Mouse (Mus musculus) kidney, embryonic 14.5 days (tissue): ENCODE measurements around the gene Fndc3b. TPM values are rescaled to one million over a fixed set of nuclear protein-coding genes. Genes with fewer than 3 reads are reported as not detected.

Experiments
- ATAC-seq: fragments of 200-750 bp; cut with Nextera tagmentation; 2 replicates; pipeline ENCODE4 v1.8.0; 2017; ENCODE audit warnings: moderate number of reproducible peaks, mild to moderate bottlenecking, moderate TSS enrichment, moderate library complexity; ENCODE audit not compliant: low FRiP score, low TSS enrichment
- H3K27ac ChIP-seq: fragments of 300-500 bp; sonication (generic); 2 replicates; pipeline ENCODE4 v1.5.1; 2014; ENCODE audit warnings: low read depth, mild to moderate bottlenecking, low read length, moderate library complexity, mixed read lengths
- H3K27me3 ChIP-seq: fragments of 300-500 bp; sonication (generic); 2 replicates; pipeline ENCODE4 v1.6.1; 2014; ENCODE audit warnings: mild to moderate bottlenecking, low read length; ENCODE audit not compliant: control insufficient read depth, insufficient read depth
- H3K36me3 ChIP-seq: fragments of 300-500 bp; sonication (generic); 2 replicates; pipeline ENCODE4 v1.6.1; 2014; ENCODE audit warnings: low read length, mixed read lengths; ENCODE audit not compliant: control insufficient read depth, insufficient read depth
- H3K4me1 ChIP-seq: fragments of 300-500 bp; sonication (generic); 2 replicates; pipeline ENCODE4 v1.6.1; 2014; ENCODE audit warnings: low read length, mixed read lengths; ENCODE audit not compliant: control insufficient read depth, insufficient read depth
- H3K4me2 ChIP-seq: fragments of 300-500 bp; sonication (generic); replicated peaks from 2 replicates; pipeline ENCODE4 v1.6.1; 2014; ENCODE audit warnings: low read depth, mild to moderate bottlenecking, low read length
- H3K4me3 ChIP-seq: fragments of 300-500 bp; sonication (generic); 2 replicates; pipeline ENCODE4 v1.5.1; 2014; ENCODE audit warnings: mild to moderate bottlenecking, low read length
- H3K9ac ChIP-seq: fragments of 300-500 bp; sonication (generic); 2 replicates; pipeline ENCODE4 v1.6.1; 2014; ENCODE audit warnings: low read depth, mild to moderate bottlenecking, low read length, moderate library complexity
- H3K9me3 ChIP-seq: fragments of 300-500 bp; sonication (generic); 2 replicates; pipeline ENCODE4 v1.6.1; 2016; ENCODE audit warnings: low read length; ENCODE audit not compliant: control insufficient read depth
- WGBS: fragments of 180-500 bp; shearing (Covaris S2); extraction: QIAGEN DNeasy Blood & Tissue Kit; methylation state at CpG from one replicate; pipeline ENCODE4 v1.1.7; 2014; 5-methylcytosine and 5-hydroxymethylcytosine counted together
- polyA plus RNA-seq: library from polyadenylated mRNA; unstranded; fragments of >200 nt; fragmentation: Nextera tagmentation; extraction: Ambion mirVana; gene quantifications from 2 replicates; pipeline ENCODE4 v1.2.1, GENCODE M21; 2014

Fndc3b gene
- polyA plus RNA-seq, 1 experiment from 2014 or later: 28.7 TPM

DNA sequence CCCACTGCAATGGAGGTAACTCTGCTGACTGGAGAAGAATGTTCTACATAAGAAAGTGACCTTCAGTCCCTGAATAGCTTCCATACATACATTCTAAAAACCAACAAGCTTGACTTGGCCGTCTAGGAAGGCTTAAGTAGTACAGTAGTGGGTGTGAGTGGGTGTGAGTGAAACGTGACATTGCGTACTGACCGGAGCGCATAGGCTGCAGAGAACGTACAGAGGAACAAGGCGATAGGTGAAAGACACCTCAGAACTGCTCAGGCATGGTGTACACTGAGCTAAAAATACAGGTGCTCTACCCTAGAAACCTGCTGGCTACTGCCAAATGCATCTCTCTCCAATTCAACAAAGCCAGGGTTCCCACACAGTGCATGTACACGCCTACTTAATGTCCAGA, 219.7 kb downstream of the Fndc3b start:
- ATAC-seq: no peak
- peaks cover 45% of the 10 kb centered on the region for H3K36me3 ChIP-seq
- H3K9ac ChIP-seq: no peak overlapping the region
- H3K4me2 ChIP-seq: no peak overlapping the region
- no peak overlapping the region for H3K4me3 ChIP-seq
- no peak overlapping the region for H3K27ac ChIP-seq
- no peaks in the 10 kb centered on the region for H3K27me3 ChIP-seq
- H3K4me1 ChIP-seq: no peaks in the 10 kb centered on the region
- WGBS: 91% methylated on average over 8 of the region's 8 CpGs
- H3K9me3 ChIP-seq: no peaks in the 10 kb centered on the region

DNA sequence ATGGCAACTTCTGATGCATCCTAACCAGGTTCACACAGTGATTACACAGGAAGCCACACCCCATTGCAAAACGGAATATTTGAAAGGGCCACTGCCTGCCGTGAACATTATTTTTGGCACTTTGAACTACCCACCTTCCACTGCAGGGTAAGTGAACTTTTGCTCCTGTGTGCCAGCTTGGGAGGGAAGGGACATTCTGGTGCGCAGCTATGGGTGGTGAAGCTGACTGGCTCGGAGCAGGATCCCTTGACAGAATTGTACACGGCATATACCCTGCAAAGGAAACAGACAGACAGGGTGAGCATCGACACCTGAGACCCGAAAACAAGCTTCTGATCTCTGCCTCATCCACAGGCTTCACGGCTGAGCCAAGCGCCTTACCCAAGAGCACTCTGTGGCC, 220.2 kb downstream of the Fndc3b start:
- H3K27me3 ChIP-seq: no peaks in the 10 kb centered on the region
- H3K9ac ChIP-seq: no peak overlapping the region
- ATAC-seq: 0 out of 2 replicates have a peak, but pooled peaks have one; percentile 24
- no peaks in the 10 kb centered on the region for H3K4me1 ChIP-seq
- H3K4me3 ChIP-seq: no peak overlapping the region
- WGBS: 80% methylated on average over 9 of the region's 9 CpGs
- no peak overlapping the region for H3K4me2 ChIP-seq
- no peak overlapping the region for H3K27ac ChIP-seq
- peaks cover 47% of the 10 kb centered on the region for H3K36me3 ChIP-seq
- no peaks in the 10 kb centered on the region for H3K9me3 ChIP-seq

DNA sequence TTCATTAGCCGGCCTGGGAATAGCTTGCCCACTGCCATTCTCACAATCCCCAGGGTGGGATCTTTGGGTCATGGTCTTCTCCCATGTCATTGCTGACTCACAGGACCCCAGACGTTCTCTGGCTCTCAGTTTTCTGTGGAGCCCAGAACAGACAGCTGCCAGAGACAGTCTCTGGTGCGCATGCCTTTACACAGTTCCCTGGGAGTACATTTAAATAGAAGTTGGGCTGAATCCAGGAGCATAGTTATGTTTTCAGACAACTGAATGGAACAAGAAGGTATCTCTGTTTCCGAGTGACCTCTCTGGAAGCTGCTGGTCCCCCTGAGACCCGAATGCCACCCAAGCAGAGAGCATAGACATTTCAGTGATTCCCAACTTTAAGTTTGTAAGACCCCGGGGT, 221.6 kb downstream of the Fndc3b start:
- no peaks in the 10 kb centered on the region for H3K27me3 ChIP-seq
- no peak for ATAC-seq
- H3K36me3 ChIP-seq: peaks cover 49% of the 10 kb centered on the region
- no peak overlapping the region for H3K27ac ChIP-seq
- H3K4me3 ChIP-seq: no peak overlapping the region
- H3K4me1 ChIP-seq: no peaks in the 10 kb centered on the region
- WGBS: 82% methylated on average over 6 of the region's 6 CpGs
- H3K9me3 ChIP-seq: no peaks in the 10 kb centered on the region
- no peak overlapping the region for H3K9ac ChIP-seq
- H3K4me2 ChIP-seq: no peak overlapping the region

DNA sequence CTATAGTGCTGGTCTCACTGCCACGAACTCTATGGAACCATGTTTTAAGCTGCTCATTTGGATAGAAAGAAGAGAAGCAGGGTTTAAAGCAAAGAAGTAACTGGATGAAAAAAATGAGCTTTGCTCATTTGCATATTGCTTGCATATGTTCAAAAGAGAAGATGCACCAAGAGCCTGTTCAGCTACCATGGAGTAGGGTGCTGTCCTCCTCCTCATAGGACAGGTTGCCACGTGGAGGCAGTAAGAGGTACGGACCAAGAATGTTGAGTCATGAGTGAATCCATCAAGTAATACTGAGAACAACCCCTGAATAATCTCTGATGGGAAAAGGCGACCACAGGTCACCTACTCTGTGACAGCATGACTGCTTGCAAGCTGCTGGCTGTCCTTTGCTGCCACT, 226.0 kb downstream of the Fndc3b start:
- WGBS: 88% methylated on average over 4 of the region's 4 CpGs
- ATAC-seq: no peak
- H3K27me3 ChIP-seq: no peaks in the 10 kb centered on the region
- no peaks in the 10 kb centered on the region for H3K9me3 ChIP-seq
- H3K9ac ChIP-seq: no peak overlapping the region
- H3K4me1 ChIP-seq: no peaks in the 10 kb centered on the region
- H3K4me2 ChIP-seq: no peak overlapping the region
- H3K27ac ChIP-seq: no peak overlapping the region
- no peak overlapping the region for H3K4me3 ChIP-seq
- peaks cover 31% of the 10 kb centered on the region for H3K36me3 ChIP-seq

DNA sequence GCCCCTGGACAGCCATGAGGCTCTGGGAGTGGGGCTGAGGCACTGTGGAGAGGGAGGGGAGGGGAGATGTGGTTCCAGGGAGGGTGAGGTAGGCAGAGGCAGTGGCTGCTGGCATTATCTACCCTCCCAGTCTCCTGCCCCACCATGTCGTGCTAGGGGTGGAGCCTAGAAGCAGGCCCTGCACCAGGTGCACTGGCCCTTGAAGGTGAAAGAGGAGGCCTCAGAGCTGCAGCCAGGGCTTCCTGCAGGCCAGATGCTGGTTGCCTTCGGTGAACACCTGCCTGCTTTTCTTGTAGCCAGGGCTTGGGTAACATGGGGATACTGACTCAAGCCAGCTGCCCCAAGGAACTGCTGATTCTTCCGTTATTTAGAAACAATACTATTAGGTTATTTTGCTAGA, 226.4 kb downstream of the Fndc3b start:
- Histone ChIP-seq H3K27ac (no peak overlapping the region), H3K4me1 (no peaks in the 10 kb centered on the region), H3K36me3 (peaks cover 30% of the 10 kb centered on the region), H3K9ac (no peak overlapping the region), H3K27me3 (no peaks in the 10 kb centered on the region), H3K4me2 (no peak overlapping the region), H3K9me3 (no peaks in the 10 kb centered on the region), H3K4me3 (no peak overlapping the region)
- 0 out of 2 replicates have a peak, but pooled peaks have one; percentile 54 for ATAC-seq
- 60% methylated on average over 3 of the region's 3 CpGs for WGBS

DNA sequence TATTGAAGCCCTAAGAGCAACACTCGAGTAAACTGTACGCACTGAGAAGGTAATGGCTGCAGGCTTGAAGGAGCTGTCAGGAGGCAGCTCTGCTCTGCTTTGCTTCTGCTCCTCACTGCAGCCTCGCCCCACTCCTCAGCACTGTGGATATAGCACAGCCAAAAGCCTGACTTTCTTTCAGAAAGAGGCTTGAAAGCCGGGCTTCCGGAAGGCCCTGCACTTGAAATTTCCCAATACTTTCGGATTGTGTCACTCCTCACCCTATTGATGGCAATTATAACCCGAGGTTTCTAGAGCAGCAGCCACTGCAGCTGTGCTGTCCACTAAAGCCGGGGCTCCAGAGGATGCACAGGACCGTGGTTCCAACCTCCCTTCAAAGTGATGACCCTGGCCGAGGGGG, 227.3 kb downstream of the Fndc3b start:
- Histone ChIP-seq H3K36me3 (peaks cover 31% of the 10 kb centered on the region), H3K4me1 (no peaks in the 10 kb centered on the region), H3K27me3 (no peaks in the 10 kb centered on the region), H3K4me2 (no peak overlapping the region), H3K9ac (no peak overlapping the region), H3K9me3 (no peaks in the 10 kb centered on the region), H3K27ac (no peak overlapping the region), H3K4me3 (no peak overlapping the region)
- no peak for ATAC-seq
- 81% methylated on average over 10 of the region's 10 CpGs for WGBS

DNA sequence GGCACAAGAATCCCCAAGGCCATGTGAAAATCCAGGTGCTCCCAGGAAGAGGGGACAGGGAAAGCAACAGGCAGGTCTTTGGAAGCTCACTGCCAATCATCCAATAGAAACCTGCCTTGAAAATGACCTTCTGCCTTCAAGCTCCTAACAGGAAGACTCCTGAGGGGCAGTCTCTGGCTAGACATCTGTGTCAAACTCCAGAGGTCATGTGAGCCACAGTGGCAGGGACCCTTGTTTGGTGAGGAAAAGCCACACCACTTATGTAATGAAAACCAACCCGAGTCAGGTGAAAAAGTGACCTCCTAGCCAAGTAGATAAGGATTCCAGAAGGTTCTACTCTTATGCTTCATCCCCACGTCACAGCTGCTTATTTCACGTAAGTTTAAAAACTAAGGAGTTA, 227.8 kb downstream of the Fndc3b start:
- Histone ChIP-seq H3K9ac (no peak overlapping the region), H3K36me3 (peaks cover 35% of the 10 kb centered on the region), H3K27me3 (no peaks in the 10 kb centered on the region), H3K4me2 (no peak overlapping the region), H3K4me3 (no peak overlapping the region), H3K4me1 (no peaks in the 10 kb centered on the region), H3K27ac (no peak overlapping the region), H3K9me3 (no peaks in the 10 kb centered on the region)
- no peak for ATAC-seq
- WGBS: 86% methylated on average over 3 of the region's 3 CpGs

DNA sequence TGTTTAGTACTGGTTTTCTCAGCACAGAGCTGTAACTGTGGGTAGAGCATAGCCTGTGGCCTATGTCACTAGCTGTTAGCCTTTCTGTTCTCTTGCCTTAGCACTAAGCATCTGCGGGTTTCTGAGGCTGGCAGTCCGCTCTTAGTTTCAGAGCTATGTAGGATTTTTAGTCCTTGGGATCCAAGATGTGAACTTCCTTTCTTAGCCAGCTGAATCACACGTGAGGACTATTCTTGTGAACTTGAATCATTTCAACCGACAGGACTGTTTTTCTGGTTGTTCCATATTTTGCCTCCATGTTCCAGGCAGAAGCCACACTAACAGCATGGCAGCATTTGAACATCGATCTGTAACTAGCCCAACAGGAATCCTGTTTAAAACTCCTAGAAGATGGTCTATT, 229.4 kb downstream of the Fndc3b start:
- Histone ChIP-seq H3K4me1 (no peaks in the 10 kb centered on the region), H3K27me3 (no peaks in the 10 kb centered on the region), H3K9me3 (no peaks in the 10 kb centered on the region), H3K27ac (no peak overlapping the region), H3K9ac (no peak overlapping the region), H3K4me2 (no peak overlapping the region), H3K36me3 (peaks cover 22% of the 10 kb centered on the region), H3K4me3 (no peak overlapping the region)
- 93% methylated on average over 5 of the region's 5 CpGs for WGBS
- no peak for ATAC-seq

DNA sequence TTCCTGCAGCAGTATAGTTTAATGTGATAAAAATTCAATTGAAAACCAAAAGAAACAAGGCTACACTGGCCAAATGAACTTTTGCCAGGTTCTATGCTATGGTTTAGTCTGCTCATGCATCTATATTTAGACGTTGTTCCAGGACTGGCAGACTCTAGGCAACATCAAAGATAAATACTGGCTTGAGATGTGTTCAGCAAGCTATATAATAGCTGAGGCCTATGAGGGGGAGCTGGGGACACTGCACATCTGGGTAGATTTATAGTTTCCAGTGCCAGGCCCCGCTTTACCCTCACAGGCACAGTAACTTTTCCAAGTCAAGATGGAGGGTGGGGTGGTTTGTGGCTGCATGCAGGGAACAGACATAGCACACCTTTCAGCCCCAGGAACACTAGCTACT, 231.7 kb downstream of the Fndc3b start:
- no peak for ATAC-seq

More for the DNA sequence above, 231.7 kb downstream of the Fndc3b start:
- Histone ChIP-seq H3K9me3 (no peaks in the 10 kb centered on the region), H3K27me3 (no peaks in the 10 kb centered on the region), H3K27ac (no peak overlapping the region), H3K9ac (no peak overlapping the region), H3K4me3 (no peak overlapping the region), H3K36me3 (peaks cover 18% of the 10 kb centered on the region), H3K4me2 (no peak overlapping the region), H3K4me1 (no peaks in the 10 kb centered on the region)
- WGBS: 78% methylated on average over 2 of the region's 2 CpGs
